9 mouse cellular contexts compared by ENCODE assay signal in genomic region chr17:33779271-33779966, GRCm38 (mm10). TPM values are rescaled to one million over a fixed set of nuclear protein-coding genes. Genes with fewer than 3 reads are reported as not detected.
DNase-seq lines count a peak whose midpoint lies in the region; ATAC-seq lines count a peak whose summit lies in the region.
"Had no signal": no experiment of that assay in that cellular context is flagged by ENCODE, and none has a peak within 500 bp of the region (broad histone marks: within the 10 kb centered on the region; RNA-seq: fewer than 3 reads in every experiment).

No protein-coding gene starts in this region.

- ATAC-seq in embryonic facial prominence, embryonic 11.5 days (replicated peaks; ENCODE audit: insufficient number of reproducible peaks, low FRiP score, low TSS enrichment, low read depth) = peak; percentile 92
- 0 out of 2 replicates have a peak, but pooled peaks have one; percentile 47 for ATAC-seq in midbrain, embryonic 13.5 days
- peak; percentile 72 for ATAC-seq in stomach, embryonic 15.5 days (ENCODE audit: insufficient read depth, low FRiP score, low read depth)

- peak overlapping the region; percentile 44 for H3K4me3 ChIP-seq in embryonic facial prominence, embryonic 11.5 days (ENCODE audit: low read depth, low read length)
- no peak overlapping the region for H3K4me3 ChIP-seq in midbrain, embryonic 13.5 days (replicated peaks)
- H3K4me3 ChIP-seq in stomach, embryonic 15.5 days (replicated peaks) = peak overlapping the region; percentile 22
- H3K4me3 ChIP-seq: midbrain, embryonic 12.5 days had no signal

- peaks cover 14% of the 10 kb centered on the region for H3K4me1 ChIP-seq in embryonic facial prominence, embryonic 11.5 days (ENCODE audit: control insufficient read depth, insufficient read depth, low read length)
- peaks cover 22% of the 10 kb centered on the region for H3K4me1 ChIP-seq in midbrain, embryonic 13.5 days (replicated peaks)
- peaks cover 35% of the 10 kb centered on the region for H3K4me1 ChIP-seq in stomach, embryonic 15.5 days

- intact Hi-C loops in left cerebral cortex, postnatal 14 days (cut with DNase I) = no loop called here

- peak overlapping the region; percentile 37 for H3K9ac ChIP-seq in embryonic facial prominence, embryonic 11.5 days (replicated peaks; ENCODE audit: low read length)
- no peak overlapping the region for H3K9ac ChIP-seq in midbrain, embryonic 13.5 days (replicated peaks)
- no peak overlapping the region for H3K9ac ChIP-seq in stomach, embryonic 15.5 days
- H3K9ac ChIP-seq: midbrain, embryonic 12.5 days had no signal

- H3K36me3 ChIP-seq in embryonic facial prominence, embryonic 11.5 days (replicated peaks; ENCODE audit: control insufficient read depth, insufficient read depth, low read depth, low read length) = peaks cover 7% of the 10 kb centered on the region
- H3K36me3 ChIP-seq in midbrain, embryonic 13.5 days = no peaks in the 10 kb centered on the region
- 0 out of 2 replicates have a peak, but pooled peaks cover 3% of the 10 kb centered on the region for H3K36me3 ChIP-seq in stomach, embryonic 15.5 days
- H3K36me3 ChIP-seq: midbrain, embryonic 12.5 days had no signal

- peak overlapping the region; percentile 96 for H3K27ac ChIP-seq in embryonic facial prominence, embryonic 11.5 days (replicated peaks; ENCODE audit: low read depth, low read length)
- H3K27ac ChIP-seq in midbrain, embryonic 13.5 days = no peak overlapping the region
- H3K27ac ChIP-seq in stomach, embryonic 15.5 days = peak overlapping the region; percentile 87
- H3K27ac ChIP-seq: midbrain, embryonic 12.5 days had no signal

- DNase-seq in adrenal gland, postnatal 4 days (ENCODE audit: low spot score in 2 of 2) = peak; percentile 52 to 80
- DNase-seq in embryonic facial prominence, embryonic 11.5 days (ENCODE audit: low spot score) = peak; percentile 96
- peak; percentile 100 for DNase-seq in heart, adult 11 months
- DNase-seq in kidney, adult 11 months = peak; percentile 98
- DNase-seq in left cerebral cortex, postnatal 14 days (ENCODE audit: low spot score in 2 of 2) = peak; percentile 84 to 89
- no peak for DNase-seq in thymus, postnatal 14 days

- H3K9me3 ChIP-seq in embryonic facial prominence, embryonic 11.5 days (replicated peaks; ENCODE audit: control insufficient read depth, low read length) = no peaks in the 10 kb centered on the region
- H3K9me3 ChIP-seq in midbrain, embryonic 13.5 days = no peaks in the 10 kb centered on the region
- no peaks in the 10 kb centered on the region for H3K9me3 ChIP-seq in stomach, embryonic 15.5 days
- H3K9me3 ChIP-seq: midbrain, embryonic 12.5 days had no signal

- 33% methylated on average over 9 of the region's 9 CpGs for WGBS in embryonic facial prominence, embryonic 11.5 days
- WGBS in midbrain, embryonic 13.5 days = 64% methylated on average over 9 of the region's 9 CpGs
- WGBS in stomach, embryonic 15.5 days = 37% methylated on average over 9 of the region's 9 CpGs

- no peaks in the 10 kb centered on the region for H3K27me3 ChIP-seq in embryonic facial prominence, embryonic 11.5 days (ENCODE audit: control insufficient read depth, insufficient read depth, low read length)
- peaks cover 12% of the 10 kb centered on the region; the same call in 1 of the 2 replicates for H3K27me3 ChIP-seq in midbrain, embryonic 13.5 days
- H3K27me3 ChIP-seq in stomach, embryonic 15.5 days (replicated peaks) = no peaks in the 10 kb centered on the region

- peak overlapping the region; percentile 44 for H3K4me2 ChIP-seq in embryonic facial prominence, embryonic 11.5 days (ENCODE audit: low read depth, low read length)
- H3K4me2 ChIP-seq in midbrain, embryonic 13.5 days (replicated peaks) = no peak overlapping the region
- H3K4me2 ChIP-seq in stomach, embryonic 15.5 days = peak overlapping the region; percentile 81

RNA-seq across cellular contexts. Expression of gene Angptl4, which starts 2.2 kb away (rescaled TPM):
- 10 to 100 TPM; 43.9 to 68.2 TPM for total RNA-seq in adrenal gland, postnatal 4 days (2021)
- 44.5 and 48.9 TPM in 2 replicates for polyA plus RNA-seq in embryonic facial prominence, embryonic 11.5 days (2014; fragmentation: Nextera tagmentation; extraction: Ambion mirVana)
- total RNA-seq in left cerebral cortex, postnatal 14 days (2021) = 1 to 10 TPM; 5.5 to 6.6 TPM
- polyA plus RNA-seq in midbrain, embryonic 13.5 days (2015; fragmentation: Nextera tagmentation; extraction: Ambion mirVana) = 14.3 and 17.1 TPM in 2 replicates
- polyA plus RNA-seq in stomach, embryonic 15.5 days (2015; fragmentation: Nextera tagmentation; extraction: Ambion mirVana) = 22.6 and 24.7 TPM in 2 replicates

RNA-seq across cellular contexts. Expression of gene Rab11b, which starts 19.1 kb away (rescaled TPM):
- 100 to 1,000 TPM; 305 to 306 TPM for total RNA-seq in adrenal gland, postnatal 4 days (2021)
- polyA plus RNA-seq in embryonic facial prominence, embryonic 11.5 days (2014; fragmentation: Nextera tagmentation; extraction: Ambion mirVana) = 255 and 273 TPM in 2 replicates
- 100 to 1,000 TPM; 302 to 341 TPM for total RNA-seq in left cerebral cortex, postnatal 14 days (2021)
- polyA plus RNA-seq in midbrain, embryonic 13.5 days (2015; fragmentation: Nextera tagmentation; extraction: Ambion mirVana) = 534 and 547 TPM in 2 replicates
- polyA plus RNA-seq in stomach, embryonic 15.5 days (2015; fragmentation: Nextera tagmentation; extraction: Ambion mirVana) = 249 and 270 TPM in 2 replicates

RNA-seq across cellular contexts. Expression of gene Kank3, which starts 30.9 kb away (rescaled TPM):
- total RNA-seq in adrenal gland, postnatal 4 days (2021) = 100 to 1,000 TPM; 117 to 136 TPM
- 18.2 and 25.1 TPM in 2 replicates for polyA plus RNA-seq in embryonic facial prominence, embryonic 11.5 days (2014; fragmentation: Nextera tagmentation; extraction: Ambion mirVana)
- 10 to 100 TPM; 36.2 to 41.2 TPM for total RNA-seq in left cerebral cortex, postnatal 14 days (2021)
- 28.6 and 36.2 TPM in 2 replicates for polyA plus RNA-seq in midbrain, embryonic 13.5 days (2015; fragmentation: Nextera tagmentation; extraction: Ambion mirVana)
- polyA plus RNA-seq in stomach, embryonic 15.5 days (2015; fragmentation: Nextera tagmentation; extraction: Ambion mirVana) = 31.4 and 31.5 TPM in 2 replicates

RNA-seq across cellular contexts. Expression of gene Rps28, which starts 44.9 kb away (rescaled TPM):
- 1,000 to 10,000 TPM; 1,918 to 2,060 TPM for total RNA-seq in adrenal gland, postnatal 4 days (2021)
- 824 and 897 TPM in 2 replicates for polyA plus RNA-seq in embryonic facial prominence, embryonic 11.5 days (2014; fragmentation: Nextera tagmentation; extraction: Ambion mirVana)
- 100 to 1,000 TPM; 681 to 713 TPM for total RNA-seq in left cerebral cortex, postnatal 14 days (2021)
- 704 and 707 TPM in 2 replicates for polyA plus RNA-seq in midbrain, embryonic 13.5 days (2015; fragmentation: Nextera tagmentation; extraction: Ambion mirVana)
- polyA plus RNA-seq in stomach, embryonic 15.5 days (2015; fragmentation: Nextera tagmentation; extraction: Ambion mirVana) = 888 and 917 TPM in 2 replicates

RNA-seq across cellular contexts. Expression of gene Ndufa7, which starts 45.0 kb away (rescaled TPM):
- 100 to 1,000 TPM; 354 to 402 TPM for total RNA-seq in adrenal gland, postnatal 4 days (2021)
- 392 and 414 TPM in 2 replicates for polyA plus RNA-seq in embryonic facial prominence, embryonic 11.5 days (2014; fragmentation: Nextera tagmentation; extraction: Ambion mirVana)
- total RNA-seq in left cerebral cortex, postnatal 14 days (2021) = 100 to 1,000 TPM; 229 to 243 TPM
- polyA plus RNA-seq in midbrain, embryonic 13.5 days (2015; fragmentation: Nextera tagmentation; extraction: Ambion mirVana) = 482 and 516 TPM in 2 replicates
- polyA plus RNA-seq in stomach, embryonic 15.5 days (2015; fragmentation: Nextera tagmentation; extraction: Ambion mirVana) = 459 and 493 TPM in 2 replicates
